Mouse (Mus musculus): Measurements from ENCODE around the gene Slc11a1. TPM values are rescaled to one million over a fixed set of nuclear protein-coding genes. Genes with fewer than 3 reads are reported as not detected.

Gene Slc11a1
- polyA plus RNA-seq, 1 experiment from 2014 or later, result 2.1 TPM

GRCm38 (mm10) chr1:74404206-74404605 is 29.2 kb downstream of the Slc11a1 start:
- Histone ChIP-seq H3K27ac (replicated peaks) (no peak overlapping the region), H3K9me3 (no peaks in the 10 kb centered on the region), H3K4me1 (peaks cover 9% of the 10 kb centered on the region; the same call in 1 of the 2 replicates), H3K4me3 (no peak overlapping the region), H3K36me3 (replicated peaks) (no peaks in the 10 kb centered on the region), H3K27me3 (replicated peaks; ENCODE audit: low read depth, poor library complexity, severe bottlenecking) (no peaks in the 10 kb centered on the region)
- WGBS, result 90% methylated on average over 4 of the region's 4 CpGs
- DNase-seq (ENCODE audit: low spot score), result no peak

GRCm38 (mm10) chr1:74408589-74409504 is 33.9 kb downstream of the Slc11a1 start, which contains the start of gene Vil1:
Gene Vil1, plus strand, starts transcription at chr1:74409376.
- no peak within 1 kb of the TSS; the same call in 1 of the 2 replicates for H3K27ac ChIP-seq (replicated peaks)
- 60% methylated on average over 15 of the region's 15 CpGs for WGBS

GRCm38 (mm10) chr1:74411753-74412325 is 36.8 kb downstream of the Slc11a1 start:
- Histone ChIP-seq H3K9me3 (no peaks in the 10 kb centered on the region), H3K4me3 (no peak overlapping the region), H3K36me3 (replicated peaks) (no peaks in the 10 kb centered on the region), H3K27me3 (replicated peaks; ENCODE audit: low read depth, poor library complexity, severe bottlenecking) (no peaks in the 10 kb centered on the region), H3K4me1 (peaks cover 18% of the 10 kb centered on the region), H3K27ac (replicated peaks) (no peak overlapping the region)
- WGBS, result 59% methylated on average over 2 of the region's 2 CpGs
- DNase-seq (ENCODE audit: low spot score), result no peak

More at GRCm38 (mm10) chr1:74408589-74409504, 33.9 kb downstream of the Slc11a1 start, which contains the start of gene Vil1:
- no peaks in the 10 kb centered on the region for H3K27me3 ChIP-seq (replicated peaks; ENCODE audit: low read depth, poor library complexity, severe bottlenecking)
- peaks cover 6% of the 10 kb centered on the region; the same call in 1 of the 2 replicates for H3K4me1 ChIP-seq
- no peak for DNase-seq (ENCODE audit: low spot score)
- no peak within 1 kb of the TSS for H3K4me3 ChIP-seq
- no peaks in the 10 kb centered on the region for H3K36me3 ChIP-seq (replicated peaks)
- no peaks in the 10 kb centered on the region for H3K9me3 ChIP-seq

GRCm38 (mm10) chr1:74412711-74413110 is 37.7 kb downstream of the Slc11a1 start:
- no peaks in the 10 kb centered on the region for H3K27me3 ChIP-seq (replicated peaks; ENCODE audit: low read depth, poor library complexity, severe bottlenecking)
- H3K4me3 ChIP-seq, result no peak overlapping the region
- H3K27ac ChIP-seq (replicated peaks), result no peak overlapping the region
- 85% methylated on average over 8 of the region's 8 CpGs for WGBS
- no peaks in the 10 kb centered on the region for H3K9me3 ChIP-seq
- H3K36me3 ChIP-seq (replicated peaks), result no peaks in the 10 kb centered on the region
- no peak for DNase-seq (ENCODE audit: low spot score)
- H3K4me1 ChIP-seq, result peaks cover 18% of the 10 kb centered on the region

- peak; percentile 71 for DNase-seq (ENCODE audit: low spot score)
- 44% methylated on average over 4 of the region's 4 CpGs for WGBS
- Histone ChIP-seq H3K4me1 (peaks cover 16% of the 10 kb centered on the region), H3K27ac (replicated peaks) (no peak overlapping the region), H3K36me3 (replicated peaks) (no peaks in the 10 kb centered on the region), H3K4me3 (no peak overlapping the region), H3K9me3 (no peaks in the 10 kb centered on the region), H3K27me3 (replicated peaks; ENCODE audit: low read depth, poor library complexity, severe bottlenecking) (no peaks in the 10 kb centered on the region)
These were observed 40.1 kb downstream of the Slc11a1 start for GRCm38 (mm10) chr1:74415143-74415542.

- DNase-seq (ENCODE audit: low spot score), result no peak
- H3K27me3 ChIP-seq (replicated peaks; ENCODE audit: low read depth, poor library complexity, severe bottlenecking), result no peaks in the 10 kb centered on the region
- no peak overlapping the region for H3K4me3 ChIP-seq
- no peaks in the 10 kb centered on the region for H3K9me3 ChIP-seq
- H3K36me3 ChIP-seq (replicated peaks), result no peaks in the 10 kb centered on the region
- H3K4me1 ChIP-seq, result peaks cover 31% of the 10 kb centered on the region
- H3K27ac ChIP-seq (replicated peaks), result no peak overlapping the region
- WGBS, result 82% methylated on average over 17 of the region's 17 CpGs
These were observed 43.9 kb downstream of the Slc11a1 start for GRCm38 (mm10) chr1:74418747-74419439.

GRCm38 (mm10) chr1:74419440-74419794 is 44.4 kb downstream of the Slc11a1 start:
- Histone ChIP-seq H3K27me3 (replicated peaks; ENCODE audit: low read depth, poor library complexity, severe bottlenecking) (no peaks in the 10 kb centered on the region), H3K27ac (replicated peaks) (no peak overlapping the region), H3K4me1 (peaks cover 32% of the 10 kb centered on the region), H3K36me3 (replicated peaks) (no peaks in the 10 kb centered on the region), H3K4me3 (no peak overlapping the region), H3K9me3 (no peaks in the 10 kb centered on the region)
- DNase-seq (ENCODE audit: low spot score), result no peak
- 76% methylated on average over 9 of the region's 9 CpGs for WGBS

- Histone ChIP-seq H3K27me3 (replicated peaks; ENCODE audit: low read depth, poor library complexity, severe bottlenecking) (no peaks in the 10 kb centered on the region), H3K4me3 (no peak overlapping the region), H3K9me3 (no peaks in the 10 kb centered on the region), H3K4me1 (peaks cover 29% of the 10 kb centered on the region), H3K27ac (replicated peaks) (no peak overlapping the region; the same call in 1 of the 2 replicates), H3K36me3 (replicated peaks) (no peaks in the 10 kb centered on the region)
- no peak for DNase-seq (ENCODE audit: low spot score)
- 26% methylated on average over 8 of the region's 8 CpGs for WGBS
These were observed 48.2 kb downstream of the Slc11a1 start for GRCm38 (mm10) chr1:74423147-74423546.

GRCm38 (mm10) chr1:74425845-74426244 is 50.9 kb downstream of the Slc11a1 start:
- H3K4me1 ChIP-seq, result peaks cover 36% of the 10 kb centered on the region
- no peak for DNase-seq (ENCODE audit: low spot score)
- WGBS, result 72% methylated on average over 7 of the region's 7 CpGs
- no peak overlapping the region for H3K27ac ChIP-seq (replicated peaks)
- no peaks in the 10 kb centered on the region for H3K27me3 ChIP-seq (replicated peaks; ENCODE audit: low read depth, poor library complexity, severe bottlenecking)
- no peaks in the 10 kb centered on the region for H3K36me3 ChIP-seq (replicated peaks)
- no peaks in the 10 kb centered on the region for H3K9me3 ChIP-seq
- H3K4me3 ChIP-seq, result no peak overlapping the region

- Histone ChIP-seq H3K4me1 (peaks cover 10% of the 10 kb centered on the region; the same call in 1 of the 2 replicates), H3K4me3 (no peak overlapping the region), H3K27me3 (replicated peaks; ENCODE audit: low read depth, poor library complexity, severe bottlenecking) (no peaks in the 10 kb centered on the region), H3K36me3 (replicated peaks) (peaks cover 53% of the 10 kb centered on the region), H3K9me3 (no peaks in the 10 kb centered on the region), H3K27ac (replicated peaks) (no peak overlapping the region)
- DNase-seq (ENCODE audit: low spot score), result no peak
- WGBS, result 92% methylated on average over 6 of the region's 6 CpGs
These were observed 58.2 kb downstream of the Slc11a1 start for GRCm38 (mm10) chr1:74433220-74433619.

GRCm38 (mm10) chr1:74434596-74434995 is 59.6 kb downstream of the Slc11a1 start:
- DNase-seq (ENCODE audit: low spot score), result no peak
- no peak overlapping the region for H3K27ac ChIP-seq (replicated peaks)
- no peaks in the 10 kb centered on the region for H3K9me3 ChIP-seq
- WGBS, result 76% methylated on average over 5 of the region's 5 CpGs
- H3K4me1 ChIP-seq, result peaks cover 5% of the 10 kb centered on the region; the same call in 1 of the 2 replicates
- H3K4me3 ChIP-seq, result no peak overlapping the region
- peaks cover 66% of the 10 kb centered on the region for H3K36me3 ChIP-seq (replicated peaks)
- H3K27me3 ChIP-seq (replicated peaks; ENCODE audit: low read depth, poor library complexity, severe bottlenecking), result no peaks in the 10 kb centered on the region

- Histone ChIP-seq H3K4me3 (no peak overlapping the region), H3K4me1 (no peaks in the 10 kb centered on the region), H3K9me3 (no peaks in the 10 kb centered on the region), H3K27me3 (replicated peaks; ENCODE audit: low read depth, poor library complexity, severe bottlenecking) (no peaks in the 10 kb centered on the region), H3K36me3 (replicated peaks) (peaks cover 75% of the 10 kb centered on the region), H3K27ac (replicated peaks) (no peak overlapping the region)
- no peak for DNase-seq (ENCODE audit: low spot score)
- WGBS, result 91% methylated on average over 6 of the region's 6 CpGs
These were observed 60.6 kb downstream of the Slc11a1 start for GRCm38 (mm10) chr1:74435563-74435962.
